Mouse (Mus musculus): ENCODE results near the gene Mettl24.
"Not testable (repeated sequence)": the region's sequence is repeated elsewhere in the genome, so short reads cannot be mapped to it uniquely, and the experiment has no call there.

Mettl24 gene

GRCm38 (mm10) chr10:40806221-40806620, 123.1 kb downstream of the Mettl24 start:
- DNase-seq (ENCODE audit: low read depth, low spot score): no peak

- not testable (repeated sequence) for DNase-seq (ENCODE audit: low read depth, low spot score)
Observed at GRCm38 (mm10) chr10:40809411-40809910, 126.4 kb downstream of the Mettl24 start.

- DNase-seq (ENCODE audit: low read depth, low spot score): peak; percentile 35
Observed at GRCm38 (mm10) chr10:40813627-40814026, 130.5 kb downstream of the Mettl24 start.

GRCm38 (mm10) chr10:40816471-40816870, 133.4 kb downstream of the Mettl24 start:
- no peak for DNase-seq (ENCODE audit: low read depth, low spot score)

GRCm38 (mm10) chr10:40825952-40826351, 142.9 kb downstream of the Mettl24 start:
- no peak for DNase-seq (ENCODE audit: low read depth, low spot score)

GRCm38 (mm10) chr10:40827706-40828105, 144.6 kb downstream of the Mettl24 start:
- no peak for DNase-seq (ENCODE audit: low read depth, low spot score)

GRCm38 (mm10) chr10:40830312-40830711, 147.2 kb downstream of the Mettl24 start:
- DNase-seq (ENCODE audit: low read depth, low spot score): peak; percentile 86

- DNase-seq (ENCODE audit: low read depth, low spot score): no peak
Observed at GRCm38 (mm10) chr10:40831267-40831666, 148.2 kb downstream of the Mettl24 start.

- DNase-seq (ENCODE audit: low read depth, low spot score): no peak
Observed at GRCm38 (mm10) chr10:40840086-40840485, 157.0 kb downstream of the Mettl24 start.

- DNase-seq (ENCODE audit: low read depth, low spot score): no peak
Observed at GRCm38 (mm10) chr10:40843841-40844240, 160.8 kb downstream of the Mettl24 start.

- no peak for DNase-seq (ENCODE audit: low read depth, low spot score)
Observed at GRCm38 (mm10) chr10:40844546-40844945, 161.5 kb downstream of the Mettl24 start.

GRCm38 (mm10) chr10:40845626-40846025, 162.5 kb downstream of the Mettl24 start:
- DNase-seq (ENCODE audit: low read depth, low spot score): no peak

- no peak for DNase-seq (ENCODE audit: low read depth, low spot score)
Observed at GRCm38 (mm10) chr10:40847176-40847874, 164.2 kb downstream of the Mettl24 start.

- peak; percentile 39 for DNase-seq (ENCODE audit: low read depth, low spot score)
Observed at GRCm38 (mm10) chr10:40850644-40851043, 167.6 kb downstream of the Mettl24 start.

- no peak for DNase-seq (ENCODE audit: low read depth, low spot score)
Observed at GRCm38 (mm10) chr10:40851138-40851537, 168.1 kb downstream of the Mettl24 start.

GRCm38 (mm10) chr10:40855616-40856015, 172.5 kb downstream of the Mettl24 start:
- DNase-seq (ENCODE audit: low read depth, low spot score): no peak

- DNase-seq (ENCODE audit: low read depth, low spot score): no peak
Observed at GRCm38 (mm10) chr10:40856703-40857102, 173.6 kb downstream of the Mettl24 start.

- no peak for DNase-seq (ENCODE audit: low read depth, low spot score)
Observed at GRCm38 (mm10) chr10:40857599-40857998, 174.5 kb downstream of the Mettl24 start.
